Mouse (Mus musculus) liver, postnatal 0 days (tissue): ENCODE results near the gene Mettl6. TPM values are rescaled to one million over a fixed set of nuclear protein-coding genes. Genes with fewer than 3 reads are reported as not detected.

Experiments
- ATAC-seq: fragments of 200-750 bp; cut with Nextera tagmentation; 2 replicates; pipeline ENCODE4 v1.8.0; 2017; ENCODE audit warnings: mild to moderate bottlenecking, moderate library complexity
- DNase-seq: peaks from one replicate; pipeline ENCODE4 v3.0.0-alpha.2; 2016
- H3K27ac ChIP-seq: fragments of 300-500 bp; sonication (generic); 2 replicates; pipeline ENCODE4 v1.5.1; 2014; ENCODE audit warnings: antibody characterized with exemption, moderate library complexity, mild to moderate bottlenecking, low read depth
- H3K27me3 ChIP-seq: fragments of 300-500 bp; sonication (generic); 2 replicates; pipeline ENCODE4 v1.6.1; 2014; ENCODE audit warnings: low read length, control low read depth, mixed read lengths; ENCODE audit not compliant: insufficient read depth
- H3K36me3 ChIP-seq: fragments of 300-500 bp; sonication (generic); replicated peaks from 2 replicates; pipeline ENCODE4 v1.6.1; 2014; ENCODE audit warnings: mild to moderate bottlenecking, control low read depth, low read length, moderate library complexity, mixed read lengths; ENCODE audit not compliant: insufficient read depth
- H3K4me1 ChIP-seq: fragments of 300-500 bp; sonication (generic); 2 replicates; pipeline ENCODE4 v1.6.1; 2014; ENCODE audit warnings: antibody characterized with exemption, mild to moderate bottlenecking, control low read depth; ENCODE audit not compliant: insufficient read depth
- H3K4me2 ChIP-seq: fragments of 300-500 bp; sonication (generic); 2 replicates; pipeline ENCODE4 v1.6.1; 2014; ENCODE audit warnings: low read depth, mild to moderate bottlenecking, low read length, moderate library complexity, mixed read lengths
- H3K4me3 ChIP-seq: fragments of 300-500 bp; sonication (generic); 2 replicates; pipeline ENCODE4 v1.5.1; 2014; ENCODE audit warnings: low read depth, low read length
- H3K9ac ChIP-seq: fragments of 300-500 bp; sonication (generic); replicated peaks from 2 replicates; pipeline ENCODE4 v1.6.1; 2014; ENCODE audit warnings: mild to moderate bottlenecking, moderate library complexity
- H3K9me3 ChIP-seq: fragments of 300-500 bp; sonication (generic); 2 replicates; pipeline ENCODE4 v1.6.1; 2016; ENCODE audit warnings: mild to moderate bottlenecking, control low read depth, low read length, mixed read lengths
- CTCF ChIP-seq: sonication (generic); IDR thresholded peaks from 2 replicates; pipeline ENCODE4 v1.5.1; 2016; ENCODE audit warnings: antibody characterized with exemption, low read depth
- EP300 ChIP-seq: IDR thresholded peaks from 2 replicates; pipeline ENCODE4 v1.6.1; 2016; ENCODE audit warnings: antibody characterized with exemption, low read depth, mild to moderate bottlenecking
- WGBS: fragments of 180-500 bp; shearing (Covaris S2); extraction: QIAGEN DNeasy Blood & Tissue Kit; methylation state at CpG from one replicate; pipeline ENCODE4 v1.1.7; 2014; ENCODE audit not compliant: insufficient replicate concordance; 5-methylcytosine and 5-hydroxymethylcytosine counted together
- polyA plus RNA-seq: library from polyadenylated mRNA; unstranded; fragments of >200 nt; fragmentation: Nextera tagmentation; extraction: Ambion mirVana; gene quantifications from 2 replicates; pipeline ENCODE4 v1.2.1, GENCODE M21; 2015

Mettl6 gene
- polyA plus RNA-seq, 1 experiment from 2014 or later = 26.1 TPM

GRCm38 (mm10) chr14:31506456-31506855 is 11.6 kb upstream of the Mettl6 start:
- Histone ChIP-seq H3K4me2 (no peak overlapping the region), H3K27me3 (no peaks in the 10 kb centered on the region), H3K4me3 (no peak overlapping the region), H3K36me3 (peaks cover 82% of the 10 kb centered on the region), H3K9me3 (no peaks in the 10 kb centered on the region), H3K4me1 (peaks cover 6% of the 10 kb centered on the region; the same call in 1 of the 2 replicates), H3K9ac (no peak overlapping the region), H3K27ac (no peak overlapping the region)
- 95% methylated on average over 6 of the region's 6 CpGs for WGBS
- DNase-seq (no peak), ATAC-seq (no peak)
- TF ChIP-seq CTCF = no peak
- TF ChIP-seq EP300 = no peak

- H3K27me3 ChIP-seq = no peaks in the 10 kb centered on the region
- no peak for TF ChIP-seq CTCF
- TF ChIP-seq EP300 = no peak
- no peaks in the 10 kb centered on the region for H3K9me3 ChIP-seq
- DNase-seq (no peak), ATAC-seq (no peak)
- H3K27ac ChIP-seq = no peak overlapping the region
- no peaks in the 10 kb centered on the region for H3K4me1 ChIP-seq
- H3K4me2 ChIP-seq = no peak overlapping the region
- no peak overlapping the region for H3K4me3 ChIP-seq
- H3K9ac ChIP-seq = no peak overlapping the region
- H3K36me3 ChIP-seq = peaks cover 94% of the 10 kb centered on the region
- WGBS = 92% methylated on average over 13 of the region's 13 CpGs
These were observed 8.6 kb upstream of the Mettl6 start for GRCm38 (mm10) chr14:31503406-31503805.

- no peaks in the 10 kb centered on the region for H3K27me3 ChIP-seq
- TF ChIP-seq EP300 (no peak), CTCF (no peak)
- H3K4me2 ChIP-seq = no peak overlapping the region
- H3K4me1 ChIP-seq = peaks cover 12% of the 10 kb centered on the region
- no peak for ATAC-seq
- no peak overlapping the region for H3K27ac ChIP-seq
- H3K9ac ChIP-seq = no peak overlapping the region
- DNase-seq = no peak
- peaks cover 65% of the 10 kb centered on the region for H3K36me3 ChIP-seq
- H3K9me3 ChIP-seq = no peaks in the 10 kb centered on the region
- no peak overlapping the region for H3K4me3 ChIP-seq
- WGBS = 75% methylated on average over 1 of the region's 1 CpGs
These were observed 4.7 kb upstream of the Mettl6 start for GRCm38 (mm10) chr14:31499526-31499925.

GRCm38 (mm10) chr14:31496241-31496646 is 1.4 kb upstream of the Mettl6 start:
- Histone ChIP-seq H3K9ac (peak overlapping the region; percentile 90), H3K27me3 (no peaks in the 10 kb centered on the region), H3K9me3 (no peaks in the 10 kb centered on the region), H3K4me1 (peaks cover 28% of the 10 kb centered on the region), H3K4me2 (peak overlapping the region; percentile 78), H3K36me3 (peaks cover 35% of the 10 kb centered on the region), H3K27ac (peak overlapping the region; percentile 90), H3K4me3 (peak overlapping the region; percentile 84)
- ATAC-seq (peak; percentile 79), DNase-seq (peak; percentile 65)
- WGBS = 10% methylated on average over 7 of the region's 7 CpGs
- TF ChIP-seq CTCF (no peak), EP300 (peak; percentile 97)

- Histone ChIP-seq H3K36me3 (peaks cover 33% of the 10 kb centered on the region), H3K4me3 (peak overlapping the region; percentile 84), H3K9me3 (no peaks in the 10 kb centered on the region), H3K27ac (peak overlapping the region; percentile 90), H3K9ac (peak overlapping the region; percentile 90), H3K27me3 (no peaks in the 10 kb centered on the region), H3K4me1 (peaks cover 28% of the 10 kb centered on the region), H3K4me2 (peak overlapping the region; percentile 78)
- TF ChIP-seq CTCF (no peak), EP300 (no peak)
- ATAC-seq (no peak), DNase-seq (no peak)
- 2% methylated on average over 8 of the region's 8 CpGs for WGBS
These were observed 698 bp upstream of the Mettl6 start for GRCm38 (mm10) chr14:31495538-31495937.

GRCm38 (mm10) chr14:31494349-31494974 is 378 bp downstream of the Mettl6 start, which contains the start of gene Eaf1:
Gene Eaf1 (plus strand): TSS chr14:31494399.
- Histone ChIP-seq H3K4me1 (peaks cover 28% of the 10 kb centered on the region), H3K27me3 (no peaks in the 10 kb centered on the region), H3K9ac (peak within 1 kb of the TSS; percentile 90), H3K4me3 (peak within 1 kb of the TSS; percentile 84), H3K27ac (peak within 1 kb of the TSS; percentile 90), H3K9me3 (no peaks in the 10 kb centered on the region), H3K4me2 (peak within 1 kb of the TSS; percentile 78), H3K36me3 (peaks cover 31% of the 10 kb centered on the region)
- under 1% methylated on average over 37 of the region's 37 CpGs for WGBS
- TF ChIP-seq CTCF (no peak), EP300 (no peak)
- ATAC-seq = peak; percentile 57
- peak; percentile 78 for DNase-seq
